Mouse (Mus musculus): ENCODE results near the gene Psmc1.

DNA sequence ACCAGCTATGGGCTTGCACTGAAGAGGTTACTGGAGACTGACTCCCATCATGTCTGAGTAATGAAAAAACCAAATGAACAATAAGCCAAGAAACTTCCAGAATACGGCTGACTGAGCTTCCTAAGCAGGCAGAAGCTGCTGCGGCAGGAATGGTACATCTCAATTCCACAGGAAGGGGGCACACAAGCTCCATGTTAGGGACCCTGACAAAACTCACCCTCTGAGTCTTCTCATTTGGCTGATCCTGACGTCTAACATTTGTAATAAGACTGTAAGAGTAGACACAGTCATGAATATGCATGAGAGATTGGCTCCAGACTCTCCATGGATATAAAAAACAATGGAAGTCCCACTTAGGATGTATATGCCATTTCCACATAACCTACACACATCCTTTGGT lies 56.2 kb downstream of the Psmc1 start:
- no peak for TF ChIP-seq POLR2A (IDR thresholded peaks at IDR 0.05; ENCODE audit: borderline replicate concordance, control insufficient read depth, low read depth, low read length)
- TF ChIP-seq CTCF (IDR thresholded peaks at IDR 0.05; ENCODE audit: control insufficient read depth, insufficient read depth, low read length): peak; percentile 48

Data from bone marrow, adult 2 months (tissue).